Mouse (Mus musculus) heart, embryonic 12.5 days (tissue): ENCODE measurements around the gene Sec16a. TPM values are rescaled to one million over a fixed set of nuclear protein-coding genes. Genes with fewer than 3 reads are reported as not detected.

Source experiments
- ATAC-seq: fragments of 200-750 bp; cut with Nextera tagmentation; 2 replicates; pipeline ENCODE4 v1.8.0; 2017; ENCODE audit warnings: moderate TSS enrichment, moderate library complexity; ENCODE audit not compliant: insufficient number of reproducible peaks, low FRiP score
- H3K27ac ChIP-seq: fragments of 300-500 bp; sonication (generic); 2 replicates; pipeline ENCODE4 v1.5.1; 2016; ENCODE audit warnings: mild to moderate bottlenecking, moderate library complexity; ENCODE audit not compliant: poor library complexity, severe bottlenecking
- H3K27me3 ChIP-seq: fragments of 300-500 bp; sonication (generic); replicated peaks from 2 replicates; pipeline ENCODE4 v1.6.1; 2016; ENCODE audit warnings: mild to moderate bottlenecking, moderate library complexity
- H3K36me3 ChIP-seq: fragments of 300-500 bp; sonication (generic); 2 replicates; pipeline ENCODE4 v1.6.1; 2016; ENCODE audit warnings: mild to moderate bottlenecking, moderate library complexity
- H3K4me1 ChIP-seq: fragments of 300-500 bp; sonication (generic); replicated peaks from 2 replicates; pipeline ENCODE4 v1.6.1; 2016; ENCODE audit warnings: mild to moderate bottlenecking
- H3K4me2 ChIP-seq: fragments of 300-500 bp; sonication (generic); 2 replicates; pipeline ENCODE4 v1.6.1; 2016; ENCODE audit warnings: mild to moderate bottlenecking, moderate library complexity
- H3K4me3 ChIP-seq: fragments of 300-500 bp; sonication (generic); 2 replicates; pipeline ENCODE4 v1.5.1; 2016; ENCODE audit warnings: mild to moderate bottlenecking
- H3K9ac ChIP-seq: fragments of 300-500 bp; sonication (generic); 2 replicates; pipeline ENCODE4 v1.6.1; 2016; ENCODE audit warnings: mild to moderate bottlenecking, moderate library complexity
- H3K9me3 ChIP-seq: fragments of 300-500 bp; sonication (generic); replicated peaks from 2 replicates; pipeline ENCODE4 v1.6.1; 2016; ENCODE audit warnings: mild to moderate bottlenecking, moderate library complexity
- WGBS: fragments of 180-500 bp; shearing (Covaris S2); methylation state at CpG from one replicate; pipeline ENCODE4 v1.1.7; 2016; 5-methylcytosine and 5-hydroxymethylcytosine counted together
- polyA plus RNA-seq: library from polyadenylated mRNA; unstranded; fragments of >200 nt; fragmentation: Nextera tagmentation; extraction: Ambion mirVana; gene quantifications from 2 replicates; pipeline ENCODE4 v1.2.1, GENCODE M21; 2016

Gene Sec16a
- polyA plus RNA-seq, 1 experiment from 2014 or later: 22.6 TPM

GRCm38 (mm10) chr2:26437221-26437620 is 7.8 kb downstream of the Sec16a start:
- 55% methylated on average over 4 of the region's 4 CpGs for WGBS
- Histone ChIP-seq H3K27ac (no peak overlapping the region), H3K27me3 (no peaks in the 10 kb centered on the region), H3K4me1 (peaks cover 16% of the 10 kb centered on the region; the same call in 1 of the 2 replicates), H3K4me3 (no peak overlapping the region), H3K4me2 (peak overlapping the region; percentile 9; the same call in 1 of the 2 replicates), H3K9me3 (no peaks in the 10 kb centered on the region), H3K36me3 (peaks cover 88% of the 10 kb centered on the region), H3K9ac (no peak overlapping the region)
- ATAC-seq: no peak

- WGBS: 87% methylated on average over 7 of the region's 7 CpGs
Observed at GRCm38 (mm10) chr2:26434791-26435572, 10.0 kb downstream of the Sec16a start.

GRCm38 (mm10) chr2:26429851-26430250 is 15.2 kb downstream of the Sec16a start:
- Histone ChIP-seq H3K4me3 (no peak overlapping the region), H3K9ac (no peak overlapping the region), H3K4me2 (no peak overlapping the region), H3K27ac (no peak overlapping the region), H3K4me1 (no peaks in the 10 kb centered on the region), H3K9me3 (no peaks in the 10 kb centered on the region), H3K36me3 (peaks cover 96% of the 10 kb centered on the region), H3K27me3 (no peaks in the 10 kb centered on the region)
- 92% methylated on average over 5 of the region's 5 CpGs for WGBS
- ATAC-seq: no peak

More at GRCm38 (mm10) chr2:26434791-26435572, 10.0 kb downstream of the Sec16a start:
- Histone ChIP-seq H3K4me3 (no peak overlapping the region), H3K9ac (no peak overlapping the region), H3K9me3 (no peaks in the 10 kb centered on the region), H3K36me3 (peaks cover 89% of the 10 kb centered on the region), H3K27me3 (no peaks in the 10 kb centered on the region), H3K27ac (no peak overlapping the region), H3K4me2 (no peak overlapping the region), H3K4me1 (peaks cover 16% of the 10 kb centered on the region; the same call in 1 of the 2 replicates)
- ATAC-seq: no peak

- no peak overlapping the region for H3K27ac ChIP-seq
- peaks cover 98% of the 10 kb centered on the region for H3K36me3 ChIP-seq
- 86% methylated on average over 2 of the region's 2 CpGs for WGBS
- no peak overlapping the region for H3K9ac ChIP-seq
- H3K9me3 ChIP-seq: no peaks in the 10 kb centered on the region
- no peaks in the 10 kb centered on the region for H3K27me3 ChIP-seq
- peaks cover 7% of the 10 kb centered on the region; the same call in 1 of the 2 replicates for H3K4me1 ChIP-seq
- no peak overlapping the region for H3K4me3 ChIP-seq
- ATAC-seq: no peak
- H3K4me2 ChIP-seq: no peak overlapping the region
Observed at GRCm38 (mm10) chr2:26424541-26424940, 20.5 kb downstream of the Sec16a start.

DNA sequence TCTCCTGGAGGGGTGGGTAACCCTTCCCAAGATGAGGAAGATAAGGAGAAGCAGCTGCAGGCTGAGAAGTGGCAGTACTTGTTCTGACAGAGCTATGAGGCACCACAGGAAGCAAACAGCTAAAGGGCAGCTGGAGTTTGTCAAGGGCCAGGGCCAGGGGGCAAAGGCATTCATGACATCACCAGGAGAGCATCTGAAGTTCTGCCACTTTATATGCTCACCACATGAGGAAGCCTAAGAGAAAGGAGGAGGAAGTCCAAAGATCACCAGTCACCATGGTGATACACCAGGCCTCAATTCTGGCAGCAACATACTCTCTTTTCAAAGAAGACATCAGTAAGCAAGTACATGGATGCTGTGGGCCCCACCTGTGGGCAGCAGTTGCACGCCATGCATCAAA is 21.9 kb downstream of the Sec16a start:
- Histone ChIP-seq H3K4me3 (no peak overlapping the region), H3K4me2 (no peak overlapping the region), H3K36me3 (peaks cover 95% of the 10 kb centered on the region), H3K27me3 (no peaks in the 10 kb centered on the region), H3K27ac (no peak overlapping the region), H3K9ac (no peak overlapping the region), H3K4me1 (peaks cover 7% of the 10 kb centered on the region; the same call in 1 of the 2 replicates), H3K9me3 (no peaks in the 10 kb centered on the region)
- 79% methylated on average over 1 of the region's 1 CpGs for WGBS
- ATAC-seq: no peak

DNA sequence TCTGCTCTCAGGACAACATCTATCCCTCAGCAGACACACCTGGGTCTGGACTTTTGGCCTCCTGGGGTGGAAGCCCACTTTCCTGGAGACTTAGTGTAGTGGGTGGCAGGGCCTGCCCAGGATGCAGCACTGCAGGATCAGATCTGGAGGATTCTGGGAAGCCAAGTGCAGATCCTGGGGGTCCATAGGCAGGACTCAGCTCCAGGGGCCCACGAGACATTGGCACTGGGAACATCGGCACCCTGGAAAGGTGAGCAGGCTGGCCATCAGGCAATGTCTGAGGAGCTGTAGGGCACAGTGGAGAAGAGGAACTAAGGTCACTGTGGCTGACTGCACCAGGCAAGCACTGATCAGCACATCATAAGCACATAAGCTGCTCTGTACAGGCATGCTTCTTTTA is 23.0 kb downstream of the Sec16a start:
- Histone ChIP-seq H3K27me3 (no peaks in the 10 kb centered on the region), H3K4me3 (no peak overlapping the region), H3K9me3 (no peaks in the 10 kb centered on the region), H3K27ac (no peak overlapping the region), H3K4me1 (peaks cover 7% of the 10 kb centered on the region; the same call in 1 of the 2 replicates), H3K36me3 (peaks cover 95% of the 10 kb centered on the region), H3K9ac (no peak overlapping the region), H3K4me2 (no peak overlapping the region)
- ATAC-seq: no peak
- WGBS: 94% methylated on average over 2 of the region's 2 CpGs

DNA sequence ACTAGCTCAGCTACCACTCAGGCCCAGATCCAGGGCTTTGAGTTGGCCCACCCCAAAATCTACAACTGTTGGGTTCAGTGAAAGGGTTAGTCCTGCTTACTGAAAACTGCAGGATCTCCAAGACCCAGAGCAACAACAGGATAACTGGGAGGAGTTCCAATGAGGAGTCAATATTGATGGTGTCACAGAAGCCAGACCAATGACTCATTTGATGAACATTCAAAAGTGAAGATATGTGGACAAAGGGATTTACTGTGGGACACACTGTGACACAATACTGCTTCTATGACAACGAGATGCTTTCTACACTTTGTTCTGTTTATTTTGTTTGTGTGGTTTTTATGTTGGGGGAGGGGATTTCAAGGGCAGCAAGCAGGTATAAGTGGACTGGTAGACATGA is 26.9 kb downstream of the Sec16a start:
- Histone ChIP-seq H3K4me3 (no peak overlapping the region), H3K36me3 (peaks cover 95% of the 10 kb centered on the region), H3K9ac (no peak overlapping the region), H3K4me1 (peaks cover 5% of the 10 kb centered on the region; the same call in 1 of the 2 replicates), H3K27me3 (no peaks in the 10 kb centered on the region), H3K9me3 (no peaks in the 10 kb centered on the region), H3K4me2 (no peak overlapping the region), H3K27ac (no peak overlapping the region)
- 72% methylated on average over 1 of the region's 1 CpGs for WGBS
- no peak for ATAC-seq

- H3K27ac ChIP-seq: no peak overlapping the region
- no peak overlapping the region for H3K9ac ChIP-seq
- H3K4me1 ChIP-seq: no peaks in the 10 kb centered on the region
- no peak overlapping the region for H3K4me3 ChIP-seq
- H3K27me3 ChIP-seq: no peaks in the 10 kb centered on the region
- H3K4me2 ChIP-seq: no peak overlapping the region
- no peaks in the 10 kb centered on the region for H3K9me3 ChIP-seq
- peaks cover 95% of the 10 kb centered on the region for H3K36me3 ChIP-seq
- ATAC-seq: no peak
Observed at GRCm38 (mm10) chr2:26417066-26417465, 27.9 kb downstream of the Sec16a start.

DNA sequence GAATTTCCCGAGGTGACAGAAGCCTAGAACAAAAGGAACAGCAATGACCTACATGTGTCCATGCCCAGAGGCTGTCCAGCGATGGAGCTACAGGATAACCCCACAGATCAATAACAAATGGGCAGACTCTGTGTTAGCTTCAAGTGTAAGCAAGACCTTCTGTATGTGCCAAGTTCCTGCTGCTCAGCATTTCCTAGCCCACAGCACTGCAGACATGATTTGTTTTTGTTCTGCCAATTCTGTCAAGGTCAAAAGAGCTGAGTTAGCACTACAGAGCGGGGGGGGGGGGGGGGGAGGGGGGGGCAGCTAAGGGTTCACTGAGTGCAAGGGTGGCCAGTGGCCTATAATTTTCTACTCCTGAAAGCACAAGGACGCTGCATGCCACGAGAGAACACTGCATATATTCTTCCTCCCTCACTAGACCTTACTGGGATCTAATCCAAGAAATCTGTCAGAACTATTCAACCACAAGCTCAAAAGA is 34.0 kb downstream of the Sec16a start:
- Histone ChIP-seq H3K4me1 (peaks cover 28% of the 10 kb centered on the region), H3K9ac (no peak overlapping the region), H3K27me3 (no peaks in the 10 kb centered on the region), H3K36me3 (peaks cover 63% of the 10 kb centered on the region), H3K9me3 (no peaks in the 10 kb centered on the region), H3K4me2 (no peak overlapping the region), H3K27ac (no peak overlapping the region), H3K4me3 (no peak overlapping the region)
- ATAC-seq: no peak
- 78% methylated on average over 4 of the region's 5 CpGs for WGBS

DNA sequence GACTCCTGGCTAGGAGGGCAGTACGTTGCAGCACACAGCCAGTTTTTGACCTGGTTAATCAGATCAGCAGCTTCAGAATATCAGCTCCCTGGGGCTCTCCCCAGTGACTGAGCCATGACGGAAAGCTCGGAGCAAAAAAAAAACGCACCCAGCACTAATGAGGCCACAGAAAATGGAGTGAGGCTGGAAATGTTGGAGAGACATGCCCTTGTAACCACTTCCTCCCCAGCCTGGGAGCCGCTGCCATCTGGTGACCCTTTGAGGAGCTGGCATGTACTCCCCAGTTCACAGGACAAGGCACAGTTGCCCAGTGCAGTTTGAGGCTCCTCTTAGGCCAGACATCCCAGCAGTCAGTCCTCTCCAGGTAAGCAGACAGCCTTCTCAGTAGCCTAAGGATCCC is 34.9 kb downstream of the Sec16a start:
- Histone ChIP-seq H3K36me3 (peaks cover 54% of the 10 kb centered on the region), H3K27me3 (no peaks in the 10 kb centered on the region), H3K4me1 (peaks cover 35% of the 10 kb centered on the region), H3K4me3 (no peak overlapping the region), H3K4me2 (no peak overlapping the region), H3K27ac (no peak overlapping the region), H3K9ac (no peak overlapping the region), H3K9me3 (no peaks in the 10 kb centered on the region)
- WGBS: 71% methylated on average over 5 of the region's 5 CpGs
- no peak for ATAC-seq

DNA sequence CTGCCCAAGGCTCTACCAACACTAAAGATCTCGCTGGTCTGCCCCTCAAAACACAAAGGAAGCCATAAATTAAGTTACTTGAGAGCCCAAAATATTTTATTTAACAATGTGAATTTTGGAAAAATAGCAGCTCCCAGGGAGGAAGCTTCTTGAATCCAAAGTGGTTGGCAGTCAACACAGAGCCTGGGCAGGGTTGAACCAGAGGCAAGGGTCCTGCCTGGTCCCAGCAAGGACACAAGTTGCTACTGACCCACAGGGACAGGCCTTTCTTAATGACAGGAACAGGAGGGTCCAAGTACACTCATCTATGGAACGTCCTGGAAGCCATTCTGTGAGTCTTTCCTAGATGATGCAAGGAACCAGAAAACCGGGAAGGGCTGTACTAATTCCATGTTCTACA is 35.7 kb downstream of the Sec16a start:
- Histone ChIP-seq H3K9me3 (no peaks in the 10 kb centered on the region), H3K9ac (no peak overlapping the region), H3K27ac (no peak overlapping the region), H3K4me1 (peaks cover 38% of the 10 kb centered on the region), H3K27me3 (no peaks in the 10 kb centered on the region), H3K4me3 (peak overlapping the region; percentile 88; the same call in 1 of the 2 replicates), H3K4me2 (peak overlapping the region; percentile 98), H3K36me3 (peaks cover 48% of the 10 kb centered on the region)
- WGBS: 58% methylated on average over 3 of the region's 3 CpGs
- no peak for ATAC-seq
